Mouse (Mus musculus): ENCODE measurements around the gene Kpna6.
"Not testable (repeated sequence)": the region's sequence is repeated elsewhere in the genome, so short reads cannot be mapped to it uniquely, and the experiment has no call there.

Kpna6 gene

DNA sequence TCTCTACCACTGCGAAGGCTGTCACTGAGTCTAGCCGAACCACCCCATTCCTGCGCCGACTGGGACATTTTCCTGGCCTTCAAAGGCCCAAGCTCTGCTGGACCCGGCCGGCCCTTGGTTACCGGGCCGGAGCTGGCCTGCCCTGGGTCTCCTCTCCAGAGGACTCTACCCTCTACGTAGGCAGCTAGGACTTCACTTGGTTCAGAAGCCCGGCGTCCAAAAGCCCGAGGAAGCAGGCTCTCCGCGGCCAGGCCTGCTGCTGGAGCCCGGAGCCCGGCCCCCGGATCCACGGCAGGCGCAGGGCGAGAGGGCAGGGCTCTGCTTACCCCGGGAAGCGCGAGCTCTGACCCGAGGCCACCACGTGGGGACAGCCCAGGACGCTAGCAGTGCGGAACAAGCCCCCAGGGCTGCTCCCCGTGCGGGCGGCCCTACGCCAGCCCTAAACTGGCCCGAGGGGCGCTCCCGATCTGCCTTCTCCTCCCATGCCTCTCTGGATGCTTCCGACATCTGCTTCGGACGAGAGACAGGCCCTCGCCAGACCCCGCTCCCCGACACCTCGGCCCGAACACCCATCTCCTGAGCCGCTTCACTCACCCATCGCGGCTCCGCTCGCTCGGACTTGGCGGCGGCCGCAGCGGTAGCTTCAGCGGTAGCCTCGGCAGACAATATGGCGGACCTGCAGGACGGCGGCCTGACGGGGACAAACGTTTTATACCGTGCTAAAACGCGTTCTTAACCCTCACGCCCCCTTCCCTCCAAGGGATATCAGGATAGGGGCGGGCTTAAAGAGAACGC is at the start of gene Kpna6:
Gene Kpna6 (minus strand): TSS at position 685 of the 795 bp plus-strand sequence.
- peak; percentile 93 for DNase-seq

GRCm38 (mm10) chr4:129716310-129716709 is 43.7 kb upstream of the Kpna6 start:
- no peak for DNase-seq

GRCm38 (mm10) chr4:129709486-129710129 is 37.0 kb upstream of the Kpna6 start:
- no peak for DNase-seq

DNA sequence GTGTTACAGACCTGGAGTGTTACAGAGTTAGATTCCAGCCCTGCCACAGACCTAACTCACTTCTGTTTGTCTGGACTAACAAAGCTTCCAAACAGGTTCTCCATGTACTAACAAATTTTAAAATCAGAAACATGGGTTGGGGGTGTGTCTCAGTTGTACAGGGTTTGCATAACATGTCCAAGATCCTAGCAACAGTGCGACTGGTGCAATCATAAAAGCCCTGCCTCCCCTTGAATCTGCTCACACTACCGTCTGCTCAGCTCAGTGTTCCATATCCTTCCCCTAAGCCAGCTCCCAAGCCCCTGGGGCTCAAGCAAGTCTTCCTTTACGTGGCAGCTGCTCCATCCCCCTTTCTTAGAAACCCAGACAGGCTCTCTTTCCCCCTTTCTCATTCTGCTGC is 34.2 kb upstream of the Kpna6 start:
- no peak for DNase-seq

DNA sequence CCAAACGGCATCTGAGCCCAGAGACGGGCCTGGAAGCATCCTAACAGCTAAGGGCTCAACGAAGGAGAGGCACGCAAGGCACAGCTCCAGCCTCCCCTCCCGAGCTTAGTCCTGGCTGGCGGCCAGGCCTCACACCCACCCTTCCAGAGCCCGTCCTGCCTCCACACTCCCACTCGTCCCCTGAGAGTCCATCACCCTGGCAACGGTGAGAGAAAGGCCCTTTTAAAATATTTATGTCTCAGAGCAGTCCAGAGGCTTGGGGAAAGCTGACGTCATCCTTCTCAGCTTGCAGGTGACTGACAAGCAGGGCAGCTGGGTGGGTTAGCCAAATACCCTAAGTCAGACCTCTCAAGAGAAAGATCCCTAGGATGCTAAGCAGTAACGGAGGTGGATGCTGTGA is 29.9 kb upstream of the Kpna6 start:
- no peak for DNase-seq

GRCm38 (mm10) chr4:129701503-129702377 is 29.2 kb upstream of the Kpna6 start:
- DNase-seq: peak; percentile 93

DNA sequence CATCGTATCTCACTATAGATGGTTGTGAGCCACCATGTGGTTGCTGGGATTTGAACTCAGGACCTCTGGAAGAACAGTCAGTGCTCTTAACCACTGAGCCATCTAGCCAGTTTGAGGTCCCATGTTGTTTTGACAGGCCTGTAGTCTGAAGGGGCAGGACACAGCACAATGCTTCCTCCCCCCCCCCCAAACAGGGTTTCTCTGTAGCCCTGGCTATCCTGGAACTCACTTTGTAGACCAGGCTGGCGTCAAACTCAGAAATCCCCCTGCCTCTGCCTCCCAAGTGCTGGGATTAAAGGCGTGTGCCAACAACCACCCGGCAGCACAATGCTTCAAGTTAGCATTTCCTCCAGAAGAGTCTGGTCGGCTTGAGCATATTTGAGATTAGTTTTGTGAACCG is 28.1 kb upstream of the Kpna6 start:
- DNase-seq: not testable (repeated sequence)

DNA sequence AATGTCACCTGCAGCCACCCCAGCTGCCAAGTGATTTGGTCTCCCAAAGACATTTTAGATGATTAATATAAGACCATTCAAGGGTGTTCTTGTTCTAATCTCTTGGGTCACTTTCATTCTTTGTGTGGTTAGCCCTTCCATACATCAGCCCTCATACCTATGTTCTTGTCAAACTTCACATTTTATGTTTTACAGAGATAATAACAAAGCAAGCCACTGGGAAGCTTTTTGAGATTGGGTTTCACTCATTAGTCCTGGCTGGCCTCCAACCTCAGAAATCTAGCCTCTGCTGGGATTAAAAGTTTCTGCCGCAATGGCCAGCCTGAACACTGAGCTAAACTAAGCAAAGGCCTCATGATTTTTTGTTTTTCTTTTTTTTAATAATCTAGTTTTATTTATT is 27.6 kb upstream of the Kpna6 start:
- DNase-seq: no peak

DNA sequence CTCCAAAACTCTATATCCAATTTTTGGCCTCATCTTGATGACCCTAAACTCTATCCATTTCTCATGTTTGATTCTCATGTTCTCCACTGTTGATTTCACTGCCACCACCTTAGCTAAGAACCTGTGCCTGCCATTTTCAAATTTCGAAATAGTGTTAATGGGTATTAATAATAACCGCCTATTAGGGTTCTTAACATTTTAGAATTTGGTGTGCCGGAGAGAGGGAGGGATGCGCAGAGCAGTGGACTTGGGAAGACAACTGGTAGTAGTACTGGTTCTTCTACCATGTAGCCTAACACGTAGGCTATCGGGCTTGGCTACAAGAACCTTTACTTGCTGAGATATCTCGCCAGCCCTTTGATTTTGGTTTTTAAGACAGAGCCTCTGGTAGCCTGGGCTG is 24.6 kb upstream of the Kpna6 start:
- DNase-seq: no peak

- peak; percentile 93 for DNase-seq
Observed at GRCm38 (mm10) chr4:129696158-129696985, 23.8 kb upstream of the Kpna6 start, which contains the start of gene Tmem39b. Gene Tmem39b (minus strand): TSS chr4:129696838.

GRCm38 (mm10) chr4:129695815-129696157 is 23.2 kb upstream of the Kpna6 start:
- no peak for DNase-seq

DNA sequence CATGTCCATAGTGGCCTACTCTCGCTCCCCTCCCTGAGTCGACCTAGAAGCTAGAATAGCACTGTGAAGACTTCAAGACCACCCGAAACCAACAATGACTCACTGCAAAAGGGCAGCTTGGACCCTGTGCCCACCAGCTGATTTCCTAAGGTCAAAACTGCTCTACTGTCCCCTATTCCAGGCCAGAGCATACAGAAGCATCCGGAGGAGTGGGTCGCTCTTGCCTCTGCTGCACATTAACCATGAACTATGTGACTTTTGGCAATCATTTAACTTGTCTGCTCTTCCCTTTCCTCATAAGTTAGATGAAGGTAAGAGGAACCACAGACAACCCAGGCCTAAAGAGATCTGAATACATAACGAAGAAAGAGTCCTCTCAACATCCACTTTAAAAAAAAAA is 12.0 kb upstream of the Kpna6 start:
- peak; percentile 77 for DNase-seq

DNA sequence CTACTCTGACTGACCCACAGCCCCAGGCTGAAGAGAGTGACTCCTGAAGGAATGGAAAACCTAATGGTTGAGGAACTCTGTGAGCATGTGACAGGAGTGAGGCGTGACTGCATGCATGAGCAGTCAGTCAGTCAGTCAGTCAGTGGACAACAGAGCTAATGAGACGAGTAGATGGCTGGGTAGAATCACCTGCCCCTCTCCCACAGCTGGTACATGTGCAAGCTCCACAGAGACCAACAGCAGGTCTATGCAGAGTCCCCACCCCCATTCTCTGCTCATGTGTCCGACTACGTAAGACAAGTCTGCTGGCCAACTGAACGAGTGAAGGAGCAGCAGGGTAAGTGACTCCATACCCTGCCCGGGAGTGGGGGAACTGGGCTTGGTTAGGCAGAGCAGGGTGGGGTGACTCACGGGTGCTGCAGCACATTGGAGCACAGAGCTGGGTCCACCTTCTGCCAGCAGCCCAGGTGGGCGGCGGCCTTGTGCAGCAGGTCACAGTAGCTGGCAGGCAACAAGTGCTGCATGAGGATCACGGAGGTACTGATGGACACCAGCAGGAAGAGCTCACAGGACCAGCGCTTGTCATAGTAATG is 11.4 kb upstream of the Kpna6 start:
- peak; percentile 90 for DNase-seq

- DNase-seq: no peak
Observed at GRCm38 (mm10) chr4:129681837-129682236, 9.3 kb upstream of the Kpna6 start.

DNA sequence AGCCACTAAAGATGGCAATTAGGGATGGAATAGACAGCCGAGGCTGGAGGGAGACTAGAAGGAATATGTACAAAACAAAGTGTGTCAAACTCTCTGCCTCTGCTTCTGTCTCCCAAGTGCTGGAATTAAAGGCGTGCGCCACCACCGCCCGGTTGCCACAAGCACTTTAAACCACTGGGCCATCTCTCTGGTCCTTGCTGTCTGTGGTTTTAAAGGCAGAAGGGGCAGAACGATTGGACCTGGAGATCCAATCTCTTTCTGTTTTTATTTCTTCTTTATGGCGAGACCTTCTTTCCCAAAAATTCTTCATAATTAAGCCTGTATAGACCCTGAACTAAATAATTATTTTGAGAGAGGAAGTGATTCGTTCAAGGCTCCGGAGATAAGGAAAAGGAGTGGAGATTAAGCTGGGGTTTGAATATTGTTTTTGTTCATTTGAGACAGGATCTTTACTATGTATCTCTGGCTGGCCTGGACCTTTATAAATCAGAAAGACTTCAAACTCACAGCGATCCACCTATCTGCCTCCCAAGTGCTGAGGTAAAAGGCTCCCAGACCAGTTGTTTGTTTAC is 397 bp upstream of the Kpna6 start:
- DNase-seq: no peak

- DNase-seq: peak; percentile 76
Observed at GRCm38 (mm10) chr4:129671491-129672082, 980 bp downstream of the Kpna6 start.

- no peak for DNase-seq
Observed at GRCm38 (mm10) chr4:129662255-129662813, 10.2 kb downstream of the Kpna6 start.

DNA sequence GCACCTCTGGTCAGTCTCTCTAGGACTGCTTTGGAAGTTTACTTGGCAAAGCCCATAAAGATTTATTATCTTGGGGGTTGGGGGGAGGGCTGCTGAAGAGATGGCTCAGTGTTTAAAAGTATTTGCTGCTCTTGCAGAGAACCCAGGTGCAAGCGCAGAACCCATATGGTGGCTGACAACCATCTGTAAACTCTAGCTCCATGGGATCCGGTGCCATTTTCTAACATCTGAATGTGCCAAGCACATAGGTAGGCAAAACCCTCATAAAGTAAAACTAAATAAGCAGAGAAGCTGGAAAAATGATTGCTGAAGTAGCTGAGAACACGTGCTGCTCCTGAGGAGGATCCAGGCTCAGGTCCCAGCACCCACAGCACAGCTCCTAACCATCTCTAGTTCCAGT is 11.0 kb downstream of the Kpna6 start:
- no peak for DNase-seq

DNA sequence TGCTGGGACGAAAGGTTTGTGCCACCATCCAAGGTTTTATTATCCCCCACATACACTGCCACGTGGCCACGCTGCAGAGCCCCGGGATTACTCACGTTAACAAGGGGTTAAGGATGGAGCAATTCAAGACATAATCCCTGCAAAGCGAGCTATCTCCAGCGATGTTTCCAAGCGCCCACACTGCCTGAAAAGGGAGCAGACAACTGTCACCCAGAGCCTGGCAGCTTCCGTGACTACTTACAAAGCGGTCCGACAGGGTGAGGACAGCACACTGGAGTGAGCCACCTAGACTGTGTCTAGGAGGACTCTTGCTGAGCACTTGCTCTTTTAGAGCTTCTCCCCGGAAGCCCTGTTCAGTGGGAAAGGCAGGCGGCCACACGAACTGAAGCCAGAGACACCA is 17.8 kb downstream of the Kpna6 start:
- DNase-seq: no peak

- peak; percentile 67 for DNase-seq
Observed at GRCm38 (mm10) chr4:129650359-129650758, 22.2 kb downstream of the Kpna6 start.

DNA sequence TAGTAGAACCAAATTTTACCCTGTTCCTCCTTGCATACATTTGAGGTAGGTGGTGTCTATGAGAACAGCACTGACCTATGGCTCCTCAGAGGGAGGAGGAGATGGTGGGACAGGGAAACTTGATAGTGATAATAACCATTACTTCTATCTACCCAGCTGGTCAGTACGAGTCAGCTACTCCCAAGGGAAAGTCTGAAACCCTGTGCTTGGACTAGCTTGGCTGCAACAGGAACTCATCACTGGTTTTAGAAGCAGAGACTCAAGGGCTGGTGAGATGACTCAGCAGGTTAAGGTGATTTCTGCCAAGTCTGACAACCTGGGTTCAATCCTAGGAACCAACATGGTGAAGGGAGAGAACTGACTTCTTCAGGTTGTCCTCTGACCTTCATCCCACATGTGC is 23.9 kb downstream of the Kpna6 start:
- no peak for DNase-seq
